Mouse (Mus musculus) liver, embryonic 12.5 days (tissue): ENCODE measurements around the gene Tac2. TPM values are rescaled to one million over a fixed set of nuclear protein-coding genes. Genes with fewer than 3 reads are reported as not detected.
A peak's percentile ranks its signal among the peaks of the same experiment; 100 is the strongest.

Source experiments
- ATAC-seq: fragments of 200-750 bp; cut with Nextera tagmentation; 2 replicates; pipeline ENCODE4 v1.8.0; 2017; ENCODE audit warnings: moderate number of reproducible peaks, mild to moderate bottlenecking, moderate library complexity
- H3K27ac ChIP-seq: fragments of 300-500 bp; sonication (generic); 2 replicates; pipeline ENCODE4 v1.5.1; 2016; ENCODE audit warnings: mild to moderate bottlenecking
- H3K27me3 ChIP-seq: fragments of 300-500 bp; sonication (generic); replicated peaks from 2 replicates; pipeline ENCODE4 v1.6.1; 2016; ENCODE audit warnings: mild to moderate bottlenecking, moderate library complexity
- H3K36me3 ChIP-seq: fragments of 300-500 bp; sonication (generic); 2 replicates; pipeline ENCODE4 v1.6.1; 2016; ENCODE audit warnings: mild to moderate bottlenecking, moderate library complexity
- H3K4me1 ChIP-seq: fragments of 300-500 bp; sonication (generic); 2 replicates; pipeline ENCODE4 v1.6.1; 2016
- H3K4me2 ChIP-seq: fragments of 300-500 bp; sonication (generic); 2 replicates; pipeline ENCODE4 v1.6.1; 2016; ENCODE audit warnings: mild to moderate bottlenecking, moderate library complexity
- H3K4me3 ChIP-seq: fragments of 300-500 bp; sonication (generic); 2 replicates; pipeline ENCODE4 v1.5.1; 2016; ENCODE audit warnings: mild to moderate bottlenecking, moderate library complexity
- H3K9ac ChIP-seq: fragments of 300-500 bp; sonication (generic); 2 replicates; pipeline ENCODE4 v1.6.1; 2016; ENCODE audit warnings: mild to moderate bottlenecking, moderate library complexity
- H3K9me3 ChIP-seq: fragments of 300-500 bp; sonication (generic); replicated peaks from 2 replicates; pipeline ENCODE4 v1.6.1; 2016; ENCODE audit warnings: mild to moderate bottlenecking, moderate library complexity
- WGBS: fragments of 180-500 bp; shearing (Covaris S2); methylation state at CpG from one replicate; pipeline ENCODE4 v1.1.7; 2016; ENCODE audit not compliant: insufficient replicate concordance; 5-methylcytosine and 5-hydroxymethylcytosine counted together
- polyA plus RNA-seq: library from polyadenylated mRNA; unstranded; fragments of >200 nt; fragmentation: Nextera tagmentation; extraction: Ambion mirVana; gene quantifications from 2 replicates; pipeline ENCODE4 v1.2.1, GENCODE M21; 2016

Tac2 gene
- 8.6 and 14.1 TPM in 2 replicates for polyA plus RNA-seq

GRCm38 (mm10) chr10:127724178-127724577 lies at the start of gene Tac2:
Gene Tac2 (plus strand): TSS chr10:127724478.
- Histone ChIP-seq H3K4me2 (peak within 1 kb of the TSS; percentile 40; the same call in 1 of the 2 replicates), H3K36me3 (no peaks in the 10 kb centered on the region), H3K4me3 (peak within 1 kb of the TSS; percentile 15; the same call in 1 of the 2 replicates), H3K9ac (no peak within 1 kb of the TSS; the same call in 1 of the 2 replicates), H3K27ac (no peak within 1 kb of the TSS), H3K27me3 (peaks cover 91% of the 10 kb centered on the region), H3K4me1 (peaks cover 52% of the 10 kb centered on the region), H3K9me3 (no peaks in the 10 kb centered on the region)
- 55% methylated on average over 3 of the region's 3 CpGs for WGBS
- no peak for ATAC-seq

- 85% methylated on average over 8 of the region's 8 CpGs for WGBS
- no peaks in the 10 kb centered on the region for H3K27me3 ChIP-seq
- no peak overlapping the region for H3K27ac ChIP-seq
- H3K9me3 ChIP-seq, result no peaks in the 10 kb centered on the region
- H3K4me1 ChIP-seq, result peaks cover 28% of the 10 kb centered on the region
- H3K4me3 ChIP-seq, result no peak overlapping the region
- H3K36me3 ChIP-seq, result no peaks in the 10 kb centered on the region
- ATAC-seq, result no peak
- no peak overlapping the region for H3K9ac ChIP-seq
- H3K4me2 ChIP-seq, result no peak overlapping the region
Observed at GRCm38 (mm10) chr10:127674794-127675522, 49.3 kb upstream of the Tac2 start.

- Histone ChIP-seq H3K4me2 (peak overlapping the region; percentile 97), H3K4me1 (peaks cover 28% of the 10 kb centered on the region), H3K27ac (peak overlapping the region; percentile 80), H3K4me3 (peak overlapping the region; percentile 87), H3K9me3 (no peaks in the 10 kb centered on the region), H3K36me3 (no peaks in the 10 kb centered on the region), H3K27me3 (no peaks in the 10 kb centered on the region), H3K9ac (peak overlapping the region; percentile 81)
- WGBS, result 45% methylated on average over 5 of the region's 5 CpGs
- ATAC-seq, result no peak
Observed at GRCm38 (mm10) chr10:127675859-127676398, 48.3 kb upstream of the Tac2 start.

- Histone ChIP-seq H3K27me3 (no peaks in the 10 kb centered on the region), H3K4me3 (peak overlapping the region; percentile 87), H3K4me2 (peak overlapping the region; percentile 97), H3K27ac (peak overlapping the region; percentile 89), H3K36me3 (no peaks in the 10 kb centered on the region), H3K9me3 (no peaks in the 10 kb centered on the region), H3K9ac (peak overlapping the region; percentile 81), H3K4me1 (peaks cover 28% of the 10 kb centered on the region)
- ATAC-seq, result peak; percentile 93
- WGBS, result under 1% methylated on average over 68 of the region's 71 CpGs
Observed at GRCm38 (mm10) chr10:127676691-127677548, 47.4 kb upstream of the Tac2 start.

- Histone ChIP-seq H3K27me3 (no peaks in the 10 kb centered on the region), H3K4me1 (peaks cover 29% of the 10 kb centered on the region), H3K9me3 (no peaks in the 10 kb centered on the region), H3K36me3 (no peaks in the 10 kb centered on the region), H3K9ac (peak overlapping the region; percentile 81), H3K27ac (peak overlapping the region; percentile 89), H3K4me2 (peak overlapping the region; percentile 97), H3K4me3 (peak overlapping the region; percentile 87)
- ATAC-seq, result no peak
- WGBS, result 5% methylated on average over 14 of the region's 14 CpGs
Observed at GRCm38 (mm10) chr10:127677591-127678336, 46.5 kb upstream of the Tac2 start.

GRCm38 (mm10) chr10:127679208-127679607 lies 45.1 kb upstream of the Tac2 start:
- no peak for ATAC-seq
- H3K4me2 ChIP-seq, result no peak overlapping the region
- H3K4me1 ChIP-seq, result peaks cover 34% of the 10 kb centered on the region
- no peaks in the 10 kb centered on the region for H3K9me3 ChIP-seq
- no peak overlapping the region for H3K27ac ChIP-seq
- H3K27me3 ChIP-seq, result no peaks in the 10 kb centered on the region
- no peak overlapping the region for H3K9ac ChIP-seq
- H3K4me3 ChIP-seq, result no peak overlapping the region
- no peaks in the 10 kb centered on the region for H3K36me3 ChIP-seq
- 87% methylated on average over 1 of the region's 1 CpGs for WGBS

- Histone ChIP-seq H3K9me3 (no peaks in the 10 kb centered on the region), H3K36me3 (no peaks in the 10 kb centered on the region), H3K4me1 (peaks cover 34% of the 10 kb centered on the region), H3K27me3 (no peaks in the 10 kb centered on the region), H3K9ac (no peak overlapping the region), H3K4me3 (no peak overlapping the region), H3K27ac (no peak overlapping the region), H3K4me2 (no peak overlapping the region)
- ATAC-seq, result no peak
- WGBS, result 76% methylated on average over 3 of the region's 3 CpGs
Observed at GRCm38 (mm10) chr10:127679881-127680280, 44.4 kb upstream of the Tac2 start.

- Histone ChIP-seq H3K9me3 (no peaks in the 10 kb centered on the region), H3K36me3 (no peaks in the 10 kb centered on the region), H3K27me3 (no peaks in the 10 kb centered on the region), H3K9ac (no peak overlapping the region), H3K4me2 (no peak overlapping the region), H3K4me1 (peaks cover 20% of the 10 kb centered on the region), H3K4me3 (no peak overlapping the region), H3K27ac (no peak overlapping the region)
- no peak for ATAC-seq
- 78% methylated on average over 6 of the region's 6 CpGs for WGBS
Observed at GRCm38 (mm10) chr10:127682886-127683285, 41.4 kb upstream of the Tac2 start.

GRCm38 (mm10) chr10:127691053-127691452 lies 33.2 kb upstream of the Tac2 start:
- Histone ChIP-seq H3K9me3 (no peaks in the 10 kb centered on the region), H3K27ac (no peak overlapping the region), H3K4me2 (no peak overlapping the region)

GRCm38 (mm10) chr10:127694636-127695035 lies 29.6 kb upstream of the Tac2 start:
- Histone ChIP-seq H3K27ac (no peak overlapping the region), H3K4me1 (peaks cover 10% of the 10 kb centered on the region), H3K27me3 (no peaks in the 10 kb centered on the region), H3K36me3 (peaks cover 87% of the 10 kb centered on the region), H3K9me3 (no peaks in the 10 kb centered on the region), H3K9ac (no peak overlapping the region), H3K4me3 (no peak overlapping the region), H3K4me2 (no peak overlapping the region)
- ATAC-seq, result 0 out of 2 replicates have a peak, but pooled peaks have one; percentile 52
- WGBS, result 46% methylated on average over 2 of the region's 2 CpGs

More at GRCm38 (mm10) chr10:127691053-127691452, 33.2 kb upstream of the Tac2 start:
- Histone ChIP-seq H3K9ac (no peak overlapping the region), H3K4me1 (peaks cover 10% of the 10 kb centered on the region), H3K4me3 (no peak overlapping the region), H3K27me3 (no peaks in the 10 kb centered on the region), H3K36me3 (peaks cover 70% of the 10 kb centered on the region)
- 4% methylated on average over 1 of the region's 1 CpGs for WGBS
- ATAC-seq, result no peak

GRCm38 (mm10) chr10:127695775-127696174 lies 28.5 kb upstream of the Tac2 start:
- WGBS, result 81% methylated on average over 7 of the region's 7 CpGs
- Histone ChIP-seq H3K9ac (no peak overlapping the region), H3K4me3 (no peak overlapping the region), H3K27me3 (no peaks in the 10 kb centered on the region), H3K36me3 (peaks cover 76% of the 10 kb centered on the region), H3K27ac (no peak overlapping the region), H3K4me1 (peaks cover 10% of the 10 kb centered on the region), H3K4me2 (no peak overlapping the region), H3K9me3 (no peaks in the 10 kb centered on the region)
- no peak for ATAC-seq
